Mouse (Mus musculus): ENCODE data around the gene 4930404N11Rik.
A peak's percentile ranks its signal among the peaks of the same experiment; 100 is the strongest.

The 4930404N11Rik gene

DNA sequence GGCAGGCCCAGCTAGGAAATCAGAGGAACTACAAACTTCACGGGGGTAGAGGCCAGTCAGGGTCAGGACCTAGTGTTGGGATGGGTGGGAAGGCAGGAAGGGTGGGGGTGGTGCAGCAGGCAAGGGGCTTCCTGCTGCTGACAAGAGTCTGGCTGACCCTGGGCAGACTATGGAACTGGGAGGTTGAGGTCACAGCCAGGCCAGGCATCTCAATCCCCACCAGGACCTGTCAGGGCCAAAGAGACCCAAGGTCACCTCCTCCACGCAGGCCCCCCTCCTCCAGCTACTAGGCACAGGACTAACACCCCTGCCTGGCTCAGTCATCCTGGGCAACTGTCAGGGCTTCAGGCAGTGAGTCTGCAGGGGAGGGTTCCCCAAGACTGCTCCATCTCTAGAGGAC, 37.7 kb downstream of the 4930404N11Rik start:
- peak; percentile 51 for DNase-seq

DNA sequence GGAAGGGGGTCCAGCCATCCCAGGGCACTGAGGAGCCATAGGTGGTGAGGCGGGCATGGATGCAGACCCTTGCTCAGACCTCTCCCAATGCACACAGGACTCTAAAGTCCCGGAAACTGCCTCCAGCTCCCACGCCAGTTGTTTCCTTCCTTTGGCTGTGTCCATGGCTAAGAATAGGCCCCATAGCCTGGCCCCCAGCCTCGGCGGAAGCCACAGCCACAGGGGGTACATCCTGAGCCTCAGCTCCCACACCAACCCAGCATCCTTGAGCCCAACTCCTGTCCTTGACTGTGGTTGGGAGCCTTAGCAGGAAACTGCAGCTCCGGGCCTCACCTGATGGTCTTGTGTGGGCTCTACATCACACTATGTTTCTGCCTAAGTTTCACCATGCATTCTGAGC, 38.8 kb downstream of the 4930404N11Rik start:
- DNase-seq = peak; percentile 66

DNA sequence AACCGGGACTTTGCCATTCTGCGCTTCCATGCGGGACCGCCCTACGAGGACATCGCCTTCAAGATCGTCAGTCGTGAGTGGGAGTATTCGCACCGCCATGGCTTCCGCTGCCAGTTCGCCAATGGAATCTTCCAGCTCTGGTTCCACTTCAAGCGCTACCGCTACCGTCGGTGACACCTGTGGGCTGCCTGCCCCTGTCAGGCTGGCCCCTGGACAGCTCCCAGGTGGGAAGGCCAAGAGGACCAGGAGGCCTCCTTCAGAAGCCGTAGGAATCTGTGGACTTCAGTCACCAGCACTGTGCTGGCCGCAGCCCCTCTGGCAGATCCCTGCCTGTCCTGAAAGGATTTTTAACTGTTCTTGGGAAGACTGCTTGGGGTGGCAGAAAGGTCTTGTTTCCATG, 39.8 kb downstream of the 4930404N11Rik start:
- no peak for DNase-seq

DNA sequence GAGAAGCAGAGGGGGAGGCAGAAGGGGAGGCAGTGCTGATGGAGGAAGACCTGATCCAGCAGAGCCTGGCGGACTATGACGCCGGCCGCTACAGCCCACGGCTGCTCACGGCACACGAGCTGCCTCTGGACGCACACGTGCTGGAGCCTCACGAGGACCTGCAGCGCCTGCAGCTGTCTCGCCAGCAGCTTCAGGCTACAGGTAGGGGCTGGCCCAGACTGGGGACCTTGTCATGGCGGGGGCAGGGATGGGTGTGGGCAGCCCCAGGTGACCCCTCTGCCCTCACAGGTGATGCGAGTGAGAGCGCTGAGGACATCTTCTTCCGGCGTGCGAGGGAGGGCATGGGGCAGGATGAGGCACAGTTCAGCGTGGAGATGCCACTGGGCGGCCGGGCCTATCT, 40.4 kb downstream of the 4930404N11Rik start:
- DNase-seq = no peak

DNA sequence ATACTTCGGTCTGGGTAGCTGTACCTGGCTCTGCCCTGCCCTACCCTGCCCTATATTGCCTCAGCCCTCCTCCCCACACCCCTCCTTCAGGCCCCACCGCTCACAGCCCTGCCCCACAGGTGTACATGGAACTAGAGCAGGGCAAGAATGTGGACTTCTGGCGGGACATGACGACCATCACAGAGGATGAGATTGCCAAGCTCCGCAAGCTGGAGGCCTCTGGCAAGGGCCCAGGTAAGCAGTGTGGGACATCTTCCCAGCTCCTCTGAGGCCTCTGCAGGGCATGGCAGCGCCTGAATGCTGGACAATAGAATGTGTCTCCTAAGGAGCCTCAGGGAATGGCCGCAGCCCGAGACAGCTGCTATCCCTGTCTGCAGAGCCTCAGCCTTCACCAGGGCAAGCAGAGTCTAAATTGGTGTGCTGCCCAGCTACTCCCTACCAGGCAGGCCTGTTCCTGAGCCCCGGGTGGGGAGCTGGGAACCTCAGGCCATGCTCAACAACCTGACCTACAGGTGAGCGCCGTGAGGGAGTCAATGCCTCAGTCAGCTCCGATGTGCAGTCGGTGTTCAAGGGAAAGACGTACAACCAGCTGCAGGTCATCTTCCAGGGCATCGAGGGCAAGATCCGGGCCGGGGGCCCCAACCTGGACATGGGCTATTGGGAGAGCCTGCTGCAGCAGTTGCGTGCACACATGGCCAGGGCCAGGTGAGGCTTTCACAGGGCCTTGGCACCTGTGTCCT, 41.7 kb downstream of the 4930404N11Rik start:
- no peak for DNase-seq

DNA sequence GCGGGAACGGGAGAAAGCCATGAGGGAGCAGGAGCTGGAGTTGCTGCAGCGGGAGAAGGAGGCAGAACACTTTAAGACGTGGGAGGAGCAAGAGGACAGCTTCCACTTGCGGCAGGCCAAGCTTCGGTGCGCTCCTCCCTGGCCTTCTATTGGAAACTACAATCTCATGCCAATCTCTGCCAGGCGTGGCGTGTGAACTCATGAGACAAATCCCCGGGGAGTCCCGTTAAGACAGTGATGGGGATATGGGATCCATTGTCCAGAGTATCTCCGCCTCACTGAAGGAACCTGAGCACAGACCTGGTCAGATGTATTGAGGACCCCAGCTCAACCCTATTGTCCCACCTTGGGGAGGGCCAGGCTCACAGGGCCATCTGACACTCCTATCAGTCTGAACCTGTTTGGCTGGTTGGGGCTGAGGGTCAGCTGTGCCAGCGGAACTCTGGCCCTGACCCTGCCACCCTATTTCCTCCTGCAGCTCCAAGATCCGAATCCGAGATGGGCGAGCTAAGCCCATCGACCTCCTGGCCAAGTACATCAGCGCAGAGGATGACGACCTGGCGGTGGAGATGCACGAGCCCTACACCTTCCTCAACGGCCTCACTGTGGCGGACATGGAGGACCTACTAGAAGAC, 42.4 kb downstream of the 4930404N11Rik start:
- no peak for DNase-seq

DNA sequence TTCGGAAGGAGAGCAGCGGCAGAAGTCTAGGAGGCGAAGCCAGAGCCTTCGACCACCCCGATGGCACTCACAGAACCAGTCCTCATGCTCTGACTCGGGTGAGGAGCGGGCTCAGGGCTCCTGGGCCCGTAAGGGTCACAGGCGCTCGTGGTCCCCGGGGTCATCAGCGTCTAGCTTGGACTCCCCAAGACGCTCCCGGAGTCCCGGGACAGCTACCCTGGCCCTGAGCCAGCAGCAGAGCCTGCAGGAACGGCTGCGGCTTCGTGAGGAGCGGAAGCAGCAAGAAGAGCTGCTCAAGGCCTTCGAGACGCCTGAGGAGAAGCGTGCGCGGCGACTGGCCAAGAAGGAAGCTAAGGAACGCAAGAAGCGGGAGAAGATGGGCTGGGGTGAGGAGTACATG, 43.2 kb downstream of the 4930404N11Rik start:
- DNase-seq = no peak

DNA sequence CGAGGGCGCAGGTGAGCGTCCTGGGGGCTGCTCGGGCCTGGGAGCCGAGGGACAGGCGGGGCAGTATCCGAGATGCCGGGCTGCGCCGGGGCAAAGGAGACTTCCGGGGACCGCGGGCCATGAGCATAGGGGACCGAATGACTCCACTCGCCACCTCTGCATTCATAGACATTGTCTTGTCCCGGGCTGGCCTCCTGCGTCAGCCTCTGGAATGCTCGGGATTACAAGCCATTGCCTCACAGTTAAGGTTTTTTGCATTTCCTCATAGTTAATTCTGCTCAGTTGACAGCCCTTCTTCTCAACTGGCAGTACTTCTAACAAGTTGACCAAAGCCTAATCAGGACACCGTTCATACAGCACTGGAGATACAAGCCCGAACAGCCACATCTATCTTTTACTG, 44.2 kb downstream of the 4930404N11Rik start:
- no peak for DNase-seq

DNA sequence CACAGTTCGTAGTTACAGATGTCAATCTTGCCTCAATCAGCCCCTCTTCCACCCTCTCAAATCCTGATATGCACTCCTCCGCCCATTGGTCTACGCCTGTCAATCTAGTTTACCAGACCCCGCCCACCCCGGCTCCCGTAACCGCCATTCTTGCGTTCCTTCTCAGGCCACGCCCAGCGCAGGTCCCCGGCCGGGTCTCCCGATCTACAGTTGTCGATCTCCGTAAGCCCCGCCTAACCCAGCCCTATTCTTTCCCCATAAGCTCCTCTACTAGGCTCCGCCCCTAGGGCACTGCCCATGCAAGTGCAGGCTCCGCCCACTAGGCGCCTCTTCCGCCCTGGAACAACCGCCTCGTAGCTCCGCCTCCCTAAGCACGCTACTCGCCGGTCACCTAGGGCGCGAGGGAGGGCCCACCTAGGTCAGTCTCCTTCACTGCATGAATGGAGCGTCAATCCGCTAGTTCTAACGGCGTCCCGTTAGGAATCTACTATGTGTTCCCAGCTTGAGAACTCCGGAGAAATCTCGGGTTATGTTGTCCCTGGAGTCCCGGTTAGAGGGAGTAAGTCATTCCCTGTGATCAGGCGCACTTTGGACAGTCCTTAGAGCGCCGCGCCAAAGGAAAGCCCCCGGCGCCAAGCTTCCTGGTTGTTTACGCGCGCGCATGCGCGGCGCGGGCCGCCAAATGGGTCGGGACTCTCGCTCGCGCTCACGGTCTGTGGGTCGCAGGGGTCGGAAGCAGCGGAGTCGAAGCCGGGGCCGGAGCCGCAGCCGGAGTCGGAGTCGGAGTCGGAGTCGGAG, 44.9 kb downstream of the 4930404N11Rik start, which contains the start of gene Cactin:
Gene Cactin, plus strand, starts transcription at position 554 of the 798 bp plus-strand sequence.
- peak; percentile 100 for DNase-seq

DNA sequence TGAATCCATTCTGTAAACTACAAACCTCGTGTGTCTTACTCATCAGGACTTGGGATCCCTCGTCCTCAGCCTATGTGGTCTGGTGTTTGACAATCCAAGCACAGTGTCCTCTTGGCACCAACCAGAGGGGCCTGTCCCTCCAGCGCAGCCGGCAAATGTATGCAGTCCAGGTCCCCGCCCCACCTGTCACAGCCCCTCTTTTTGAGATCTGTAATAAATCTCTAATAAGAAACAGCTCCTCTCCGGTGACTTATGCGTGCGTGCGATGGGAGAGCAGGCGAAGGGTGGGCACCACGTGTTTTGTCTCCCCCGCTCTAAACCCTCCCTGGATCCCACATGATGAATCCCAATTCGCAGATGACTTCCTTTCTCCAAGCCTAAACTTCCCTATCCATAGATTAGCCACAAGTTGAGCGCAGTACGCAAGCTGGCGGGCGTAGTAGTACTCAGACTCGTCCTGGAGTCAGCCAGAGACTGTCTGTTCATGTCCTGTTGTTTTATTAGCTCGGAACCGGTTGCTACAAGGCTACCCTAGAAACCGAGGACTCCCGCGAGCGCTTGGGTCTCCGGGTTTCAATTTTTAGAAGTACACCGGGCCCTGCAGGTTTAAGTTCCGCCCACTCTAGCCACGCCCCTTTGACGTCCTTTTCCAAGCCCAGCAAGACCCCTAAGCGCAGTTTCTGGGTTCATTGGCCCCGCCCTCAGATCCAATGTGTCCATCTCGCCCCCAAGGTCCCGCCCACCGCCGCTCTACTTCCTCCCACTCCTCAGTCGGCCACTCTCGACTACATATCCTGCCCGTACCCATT, 45.7 kb downstream of the 4930404N11Rik start:
- DNase-seq = peak; percentile 27

DNA sequence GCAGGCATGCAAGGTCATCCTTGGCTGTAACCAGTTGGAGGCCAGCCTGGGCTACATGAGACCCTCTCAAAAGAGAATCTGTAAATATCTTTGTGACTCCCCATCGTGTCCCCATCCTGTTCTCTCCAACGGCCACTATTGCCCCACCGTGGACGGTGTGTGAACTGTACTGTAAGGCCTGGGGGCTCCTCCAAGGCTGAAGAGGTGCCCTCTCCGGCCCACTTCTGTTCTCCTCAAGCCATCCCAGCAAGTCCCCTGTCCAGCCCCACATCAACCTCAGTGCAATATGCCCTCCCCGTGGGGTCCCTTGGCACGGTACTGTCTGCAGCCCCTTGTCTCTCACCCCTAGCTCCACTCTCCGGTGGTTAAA, 46.3 kb downstream of the 4930404N11Rik start:
- no peak for DNase-seq

DNA sequence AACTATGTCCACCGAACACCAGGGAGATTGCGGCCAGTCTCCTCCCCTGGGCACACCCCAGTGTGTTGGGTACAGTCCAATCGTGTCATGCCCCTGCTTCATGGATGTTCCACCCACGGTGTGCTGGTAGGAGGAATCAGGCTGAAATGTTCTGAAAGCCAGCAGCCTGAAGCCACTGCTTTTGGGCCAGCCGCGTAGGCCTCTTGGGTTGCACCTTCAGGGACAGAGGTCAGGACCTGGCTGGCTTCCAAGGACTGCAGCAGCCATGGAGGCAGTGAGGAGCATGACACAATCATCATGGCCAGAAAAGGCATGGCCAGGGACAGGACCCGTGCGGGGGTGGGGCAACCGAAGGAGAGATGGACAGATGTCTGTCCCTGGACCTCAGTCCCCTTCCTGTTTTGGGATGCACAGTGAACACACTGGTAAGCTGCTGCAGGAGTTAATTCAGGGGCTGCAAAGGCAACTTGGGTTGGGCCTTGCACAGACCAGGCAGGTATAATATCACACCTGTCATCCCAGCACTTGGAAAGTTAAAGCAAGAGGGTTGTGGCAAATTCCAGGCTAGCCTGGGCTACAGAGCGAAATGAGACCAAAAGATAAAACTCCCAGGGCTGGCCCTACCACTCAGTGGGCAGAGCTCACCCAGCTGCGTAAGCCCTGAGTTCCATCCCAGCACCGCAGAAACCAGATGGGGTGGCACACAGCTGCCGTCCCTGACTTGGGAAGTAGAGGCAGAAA, 46.9 kb downstream of the 4930404N11Rik start:
- DNase-seq = peak; percentile 54

DNA sequence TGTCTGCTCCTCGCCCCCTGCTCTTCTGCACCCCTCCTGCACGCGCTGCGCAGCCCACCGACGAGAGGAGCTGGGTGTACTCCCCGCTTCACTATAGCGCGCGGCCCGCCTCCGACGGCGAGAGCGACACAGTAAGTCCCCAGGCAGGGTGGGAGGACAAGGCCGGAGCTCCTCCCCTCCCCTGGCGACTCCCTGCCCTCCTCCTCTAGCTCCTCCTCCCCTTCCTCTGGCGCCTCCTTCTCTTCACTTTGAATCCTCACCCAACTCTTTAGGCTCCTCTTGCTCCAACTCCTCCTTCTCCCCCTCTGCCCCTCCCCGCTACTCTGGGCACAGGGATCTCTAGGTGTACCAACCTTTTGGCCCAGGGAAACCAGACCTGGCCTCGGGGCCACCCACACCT, 48.3 kb downstream of the 4930404N11Rik start:
- peak; percentile 88 for DNase-seq

DNA sequence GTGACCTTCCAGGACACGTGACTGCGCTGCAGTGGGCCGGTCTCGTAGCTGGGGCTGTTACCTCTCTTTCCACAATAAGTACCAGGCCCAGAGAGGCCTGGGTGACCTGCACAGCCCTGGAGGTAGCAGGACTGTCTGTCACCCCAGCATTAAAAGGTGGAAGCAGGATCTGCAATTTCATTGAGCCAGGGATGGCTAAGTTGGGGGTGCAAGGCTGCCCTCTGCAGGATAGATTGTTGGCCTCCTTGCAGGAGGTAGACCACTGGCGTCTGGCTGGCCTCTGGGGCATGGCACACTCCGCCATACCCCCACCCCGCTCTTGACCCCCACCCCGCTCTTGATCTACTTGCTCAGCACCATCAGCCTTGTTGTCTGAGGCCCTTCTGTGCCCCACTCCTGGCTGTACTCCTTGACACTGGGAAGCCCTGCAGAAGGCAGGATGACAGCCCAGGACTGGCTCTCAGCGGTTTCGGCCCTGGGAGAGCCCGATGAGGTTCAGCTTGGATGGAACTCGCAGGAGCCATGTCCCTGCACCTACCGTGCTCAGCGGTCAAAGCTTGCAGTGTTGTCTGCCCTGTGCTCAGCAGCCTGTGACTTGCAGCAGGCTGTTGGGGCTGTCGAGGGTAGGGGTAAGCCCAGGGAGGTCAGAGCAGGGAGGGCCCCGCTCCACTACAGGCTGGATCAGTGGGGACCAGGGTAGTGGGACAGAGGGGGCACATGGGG, 49.1 kb downstream of the 4930404N11Rik start:
- DNase-seq = peak; percentile 54

DNA sequence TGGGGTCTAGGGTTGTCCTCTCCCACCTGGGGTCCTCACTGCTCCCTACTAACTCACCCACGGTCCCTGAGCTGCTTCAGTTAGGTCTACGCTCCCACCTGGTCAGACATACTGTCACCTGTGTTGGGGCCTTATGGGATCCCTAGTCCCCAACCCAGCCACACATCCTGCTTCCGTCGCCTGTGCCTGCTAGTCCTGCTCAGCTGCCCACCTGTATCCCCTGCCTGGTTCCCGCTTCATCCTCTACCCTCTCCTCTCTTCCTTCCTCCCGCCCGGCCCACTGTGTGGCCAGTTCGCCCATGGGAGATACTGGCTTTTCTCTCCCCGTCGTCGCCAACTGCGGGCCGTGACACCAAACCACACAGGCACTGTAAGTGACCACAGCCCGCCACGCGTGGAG, 50.0 kb downstream of the 4930404N11Rik start:
- DNase-seq = no peak

DNA sequence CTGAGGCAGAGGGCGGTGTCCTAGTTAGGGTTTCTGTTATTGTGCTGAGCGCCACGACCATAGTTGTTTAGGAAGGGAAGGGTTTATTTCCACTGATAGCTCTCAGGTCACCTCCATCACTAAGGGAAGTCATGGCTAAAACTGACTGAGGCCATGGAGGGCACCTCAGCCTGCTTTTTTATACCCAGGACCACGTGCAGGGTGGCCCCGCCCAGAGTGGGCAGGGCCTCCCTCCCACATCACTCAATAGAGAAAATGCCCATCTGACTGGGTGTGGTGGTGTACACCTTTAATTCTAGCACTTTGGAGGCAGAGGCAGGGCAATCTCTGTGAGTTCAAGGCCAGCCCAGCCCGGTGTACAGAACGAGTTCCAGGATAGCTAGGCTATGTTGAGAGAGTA, 51.4 kb downstream of the 4930404N11Rik start:
- DNase-seq = no peak

DNA sequence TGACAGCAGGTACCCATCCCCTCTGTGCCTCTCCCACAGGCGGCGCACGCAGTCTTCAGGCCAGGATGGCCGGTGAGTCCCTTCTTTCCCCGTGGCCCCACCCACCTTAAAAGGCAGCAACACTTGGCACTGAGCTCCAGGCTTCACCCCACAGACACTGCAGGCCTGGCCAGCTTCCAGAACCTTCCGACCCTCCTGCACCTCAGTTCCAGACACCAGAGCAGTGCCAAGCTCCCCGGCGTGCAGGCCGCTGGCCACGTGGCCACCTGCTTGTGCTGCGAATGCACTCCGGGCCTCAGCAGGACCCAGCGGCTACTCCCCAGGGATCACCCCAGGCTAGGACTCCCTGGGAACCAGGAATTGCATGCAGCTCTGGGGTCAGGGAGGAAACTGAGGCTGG, 52.0 kb downstream of the 4930404N11Rik start:
- no peak for DNase-seq
